Mouse (Mus musculus) ES-E14 (cell line): ENCODE measurements around the gene Insr.

Experiments
- HCFC1 ChIP-seq: IDR thresholded peaks from 2 replicates; pipeline ENCODE4 v1.6.1; 2012; ENCODE audit warnings: low read length, inconsistent platforms, borderline replicate concordance; ENCODE audit not compliant: insufficient read depth
- MAFK ChIP-seq: IDR thresholded peaks from 2 replicates; pipeline ENCODE4 v1.6.1; 2014; ENCODE audit warnings: mild to moderate bottlenecking, low read depth, low read length, inconsistent platforms; ENCODE audit not compliant: insufficient read depth
- ZC3H11A ChIP-seq: IDR thresholded peaks from 2 replicates; pipeline ENCODE4 v1.6.1; 2012; ENCODE audit warnings: low read depth, mild to moderate bottlenecking, inconsistent platforms, low read length, borderline replicate concordance
- ZNF384 ChIP-seq: IDR thresholded peaks from 2 replicates; pipeline ENCODE4 v1.6.1; 2012; ENCODE audit warnings: low read depth, low read length, inconsistent platforms

DNA sequence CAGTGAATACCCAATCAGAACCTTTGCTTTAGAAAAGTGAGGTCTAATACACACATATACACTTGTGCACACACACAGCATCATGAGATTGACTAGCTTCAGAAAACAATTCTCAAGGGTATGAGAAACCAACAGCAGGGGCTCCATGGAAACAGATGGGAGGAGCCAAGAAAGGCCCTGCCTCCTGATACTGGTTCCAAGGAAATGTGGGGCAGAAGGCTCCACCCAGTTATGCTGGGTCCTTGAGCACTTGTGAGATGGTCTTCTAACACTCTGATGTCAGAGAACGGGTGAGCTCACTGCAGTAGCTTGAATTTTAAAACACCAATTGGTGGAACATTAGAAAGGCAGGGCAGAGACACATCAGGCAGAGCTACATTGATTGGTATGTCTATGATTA is 53.7 kb downstream of the Insr start:
- TF ChIP-seq HCFC1, result no peak
- no peak for TF ChIP-seq ZNF384
- TF ChIP-seq MAFK, result no peak
- TF ChIP-seq ZC3H11A, result no peak
